Mouse (Mus musculus) c-Kit-positive CD71-positive TER-119-negative erythroid progenitor cells, embryonic 14.5 days (primary cell): ENCODE measurements around the gene Sh3glb1.

Experiments used
- DNase-seq: peaks from one replicate; pipeline ENCODE4 v3.0.0-alpha.2; 2013; ENCODE audit warnings: low read depth

Gene Sh3glb1

GRCm38 (mm10) chr3:144669457-144669864, 50.7 kb downstream of the Sh3glb1 start:
- DNase-seq: no peak

GRCm38 (mm10) chr3:144668949-144669348, 51.2 kb downstream of the Sh3glb1 start:
- no peak for DNase-seq

DNA sequence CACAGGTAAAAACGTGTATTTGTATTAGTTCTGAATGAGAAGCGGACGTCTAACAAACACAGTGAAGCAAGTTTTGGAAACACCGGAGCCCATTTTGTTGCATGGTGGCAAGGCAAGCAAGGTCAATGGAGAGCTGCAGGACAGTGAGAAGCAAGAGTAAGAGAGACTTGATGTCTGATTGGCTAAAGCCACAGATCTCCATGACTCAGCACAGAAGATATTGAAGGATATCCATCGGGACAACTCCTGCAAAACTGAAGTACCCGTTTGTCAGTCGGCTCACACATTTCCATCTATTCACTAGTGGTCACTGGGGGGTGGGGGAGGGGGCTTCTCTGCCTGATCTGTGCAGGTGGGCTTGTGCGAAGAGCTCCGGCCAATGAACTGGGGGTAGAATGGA, 52.1 kb downstream of the Sh3glb1 start:
- DNase-seq: no peak

DNA sequence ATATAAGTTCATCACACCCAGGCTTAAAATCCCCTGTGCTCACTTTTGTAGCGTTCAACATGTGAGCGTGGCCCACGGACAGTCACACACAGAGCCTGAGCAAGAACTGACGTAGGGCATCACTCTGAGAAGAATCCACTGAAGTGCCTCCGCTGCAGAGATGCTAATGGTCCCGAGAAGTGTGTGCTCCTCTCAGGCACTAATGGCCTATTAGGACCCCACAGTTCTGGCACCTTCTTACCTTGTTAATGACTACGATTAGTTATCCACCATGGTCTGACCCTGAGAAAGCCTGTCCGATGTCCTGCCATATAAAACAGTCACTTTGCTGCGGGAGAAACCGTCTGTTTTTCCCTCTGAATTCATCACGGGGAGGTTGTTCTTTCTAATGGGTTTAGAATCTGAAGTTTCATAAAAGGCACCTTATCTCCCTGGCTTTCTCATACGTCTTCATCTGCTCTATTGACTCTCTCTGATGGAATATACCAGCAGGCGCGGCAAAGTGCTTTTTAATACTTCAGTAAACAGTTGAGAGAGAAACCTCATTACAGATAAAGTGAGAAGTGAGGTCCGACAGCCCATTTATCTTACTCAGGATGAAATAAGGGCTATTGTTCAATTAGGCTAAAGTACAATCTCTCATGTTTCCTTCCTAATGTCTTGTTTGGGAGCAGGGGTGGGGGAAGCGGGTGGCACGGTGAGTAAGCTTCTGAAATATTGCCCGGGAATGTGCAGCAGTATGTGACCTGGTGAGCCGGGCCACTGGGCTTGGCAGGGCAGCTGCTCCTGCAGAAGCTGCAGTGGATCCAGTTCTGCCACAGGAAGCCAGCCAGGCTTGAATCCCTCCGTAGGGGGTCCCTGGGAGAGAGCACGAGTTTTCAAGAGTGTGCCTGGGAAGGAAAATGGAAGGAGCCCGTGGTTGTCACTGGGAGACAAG, 55.5 kb downstream of the Sh3glb1 start:
- no peak for DNase-seq

- no peak for DNase-seq
Measured at GRCm38 (mm10) chr3:144663415-144664093, 56.6 kb downstream of the Sh3glb1 start.

DNA sequence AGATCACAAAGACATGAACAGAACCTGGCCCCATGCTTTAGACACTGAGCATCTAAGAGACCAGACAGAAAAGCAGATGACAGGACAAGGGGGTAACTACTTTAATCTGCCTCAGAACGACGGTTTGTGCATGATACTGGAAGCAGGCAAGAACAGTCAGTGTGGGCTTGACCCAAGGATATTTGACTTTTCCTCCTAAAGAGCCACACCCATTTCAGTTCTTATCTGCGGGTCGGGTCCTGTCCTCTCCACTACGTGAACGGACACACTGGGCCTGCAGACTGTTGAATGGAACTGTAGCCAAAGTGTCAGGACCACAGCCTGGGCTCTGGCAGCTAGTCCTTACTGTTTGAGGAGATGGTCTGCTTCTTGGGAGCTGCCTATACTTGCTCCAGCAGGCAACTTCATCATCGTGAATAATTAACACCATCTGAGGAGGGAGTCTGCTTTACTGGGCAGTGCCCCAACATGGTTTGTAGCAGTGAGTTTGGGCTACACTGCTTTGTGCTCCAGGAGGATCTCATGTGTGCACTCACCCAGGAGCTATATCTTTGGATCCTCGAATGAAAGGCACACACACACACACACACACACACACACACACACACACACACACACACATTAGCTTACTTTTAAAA, 57.8 kb downstream of the Sh3glb1 start:
- DNase-seq: no peak

- DNase-seq: no peak
Measured at GRCm38 (mm10) chr3:144661439-144661838, 58.7 kb downstream of the Sh3glb1 start.

GRCm38 (mm10) chr3:144644202-144644601, 75.9 kb downstream of the Sh3glb1 start:
- DNase-seq: no peak

GRCm38 (mm10) chr3:144643301-144643871, 76.7 kb downstream of the Sh3glb1 start:
- no peak for DNase-seq

DNA sequence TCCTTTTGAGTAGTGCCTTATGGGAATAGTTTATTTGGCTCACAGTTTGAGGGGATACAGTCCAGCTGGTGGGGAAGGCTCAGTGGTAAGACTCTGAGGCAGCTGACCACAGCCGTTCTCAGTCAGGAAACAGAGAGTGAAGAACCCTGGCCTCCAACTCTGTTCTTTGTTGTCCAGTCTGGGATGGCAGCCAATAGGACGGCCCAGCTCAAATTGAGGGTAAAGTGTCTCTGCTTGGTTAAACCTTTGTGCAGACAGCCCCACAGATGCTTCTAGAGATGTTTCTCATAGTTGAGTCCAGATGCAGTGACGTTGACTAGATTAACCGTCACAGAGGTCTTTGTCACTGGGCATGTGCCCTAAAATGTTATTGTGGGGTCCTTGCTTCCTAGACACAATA, 78.0 kb downstream of the Sh3glb1 start:
- DNase-seq: no peak

GRCm38 (mm10) chr3:144640033-144640432, 80.1 kb downstream of the Sh3glb1 start:
- no peak for DNase-seq

GRCm38 (mm10) chr3:144639387-144639786, 80.7 kb downstream of the Sh3glb1 start:
- DNase-seq: no peak

- DNase-seq: no peak
Measured at GRCm38 (mm10) chr3:144638110-144638509, 82.0 kb downstream of the Sh3glb1 start.

GRCm38 (mm10) chr3:144635236-144635635, 84.9 kb downstream of the Sh3glb1 start:
- no peak for DNase-seq
